Mouse (Mus musculus): ENCODE measurements at regions not wholly inside any gene's neighbourhood (a gene's known extent, or its start where the extent isn't known, plus 50 kb on each side); places are given as distances from the start of the nearest gene placed in this dataset.

- no peak for DNase-seq (ENCODE audit: extremely low spot score in 1 of 2, low spot score in 2 of 2)
- intact Hi-C loops (cut with DNase I) = no loop called here
These were observed 170.0 kb upstream of the Flrt2 start for GRCm38 (mm10) chr12:95522052-95522451.

- intact Hi-C loops (cut with DNase I) = no loop called here
- no peak for DNase-seq (ENCODE audit: extremely low spot score in 1 of 2, low spot score in 2 of 2)
These were observed 158.0 kb upstream of the Flrt2 start for GRCm38 (mm10) chr12:95533888-95534639.

DNA sequence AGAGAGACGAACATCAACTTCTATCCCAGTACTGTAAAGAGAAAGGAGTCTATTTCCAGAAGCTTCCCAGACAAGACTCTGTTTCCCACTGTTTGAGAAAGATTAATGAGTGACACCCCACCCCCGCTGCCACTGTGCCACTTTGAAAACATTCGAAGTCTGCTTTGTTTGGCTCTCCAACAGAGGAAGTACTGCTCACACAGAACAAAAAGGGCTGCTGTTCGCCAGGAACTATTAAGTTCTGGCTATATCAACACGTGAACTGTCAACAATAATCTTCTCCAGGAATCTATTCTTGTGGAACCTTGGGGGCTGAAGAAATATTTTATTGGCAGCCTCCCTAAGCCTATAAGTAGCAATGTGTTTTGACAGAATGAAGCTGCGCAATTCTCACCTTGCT, 144.7 kb upstream of the Flrt2 start:
- DNase-seq (ENCODE audit: extremely low spot score in 1 of 2, low spot score in 2 of 2) = peak in 1 of 2 experiments; percentile 28
- intact Hi-C loops (cut with DNase I) = no loop called here

GRCm38 (mm10) chr12:95553129-95553528, 138.9 kb upstream of the Flrt2 start:
- intact Hi-C loops (cut with DNase I) = no loop called here

GRCm38 (mm10) chr12:95558706-95559406, 133.2 kb upstream of the Flrt2 start:
- DNase-seq (ENCODE audit: extremely low spot score in 1 of 2, low spot score in 2 of 2) = no peak
- intact Hi-C loops (cut with DNase I) = no loop called here

More at GRCm38 (mm10) chr12:95553129-95553528, 138.9 kb upstream of the Flrt2 start:
- DNase-seq (ENCODE audit: extremely low spot score in 1 of 2, low spot score in 2 of 2) = no peak

- DNase-seq (ENCODE audit: extremely low spot score in 1 of 2, low spot score in 2 of 2) = no peak
- intact Hi-C loops (cut with DNase I) = no loop called here
These were observed 128.6 kb upstream of the Flrt2 start for GRCm38 (mm10) chr12:95563431-95563830.

DNA sequence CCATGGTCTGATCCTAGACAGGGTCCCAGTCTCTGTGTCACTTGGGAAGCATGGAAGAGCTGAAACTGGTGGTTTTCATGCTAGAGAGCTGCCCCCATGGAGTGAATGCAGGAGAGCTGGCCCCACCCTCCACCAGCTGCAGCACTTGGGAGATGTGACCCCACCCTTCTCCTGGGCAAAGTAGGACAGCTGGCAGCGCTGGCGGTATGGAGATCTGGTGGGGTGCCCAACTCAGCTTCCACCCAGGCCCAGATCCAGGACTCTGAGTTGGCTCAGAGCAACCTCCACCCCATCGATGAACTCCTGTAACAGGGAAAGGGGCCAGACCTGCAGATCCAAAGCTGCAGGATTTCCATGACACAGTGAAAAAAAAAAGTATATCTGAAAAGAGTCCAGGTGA, 115.3 kb upstream of the Flrt2 start:
- DNase-seq (ENCODE audit: extremely low spot score in 1 of 2, low spot score in 2 of 2) = no peak
- intact Hi-C loops (cut with DNase I) = no loop called here

DNA sequence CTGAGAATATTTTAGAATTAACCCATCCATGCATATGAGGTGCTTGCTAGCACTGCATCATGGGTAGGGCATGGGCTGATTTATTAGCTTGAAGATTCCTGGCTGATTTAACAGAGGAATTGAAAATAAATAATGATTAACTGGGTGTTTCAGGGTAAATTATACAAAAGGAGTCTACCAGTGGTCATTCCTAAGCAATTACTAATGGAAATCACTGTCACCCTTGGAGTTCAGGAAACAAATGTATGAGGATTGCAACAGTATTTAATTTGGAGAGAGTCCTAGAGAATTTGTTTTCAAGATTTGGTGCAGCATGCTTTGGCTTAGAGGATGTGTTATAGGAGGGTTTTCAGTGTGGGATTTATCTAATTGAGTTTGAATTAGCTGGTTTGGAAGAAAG, 103.0 kb upstream of the Flrt2 start:
- DNase-seq (ENCODE audit: extremely low spot score in 1 of 2, low spot score in 2 of 2) = no peak
- intact Hi-C loops (cut with DNase I) = no loop called here

DNA sequence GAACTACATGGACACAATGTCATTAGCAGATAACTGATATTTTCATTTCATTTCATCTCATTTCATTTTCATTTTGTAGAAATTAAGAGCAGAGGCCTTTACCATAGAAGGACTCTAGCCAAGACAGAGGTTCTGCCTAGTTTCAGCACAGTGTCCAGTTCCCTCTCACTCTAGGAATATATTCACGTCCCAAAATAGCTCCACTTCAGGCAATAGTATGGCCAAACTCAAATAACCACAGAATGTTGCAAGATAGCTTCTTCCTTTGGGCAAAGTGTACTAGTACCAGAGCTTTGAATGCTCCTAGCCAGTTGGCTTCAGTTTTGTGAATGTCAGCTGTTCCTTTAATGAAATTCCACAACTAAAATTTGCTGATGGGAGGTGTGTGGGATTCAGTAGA, 72.7 kb upstream of the Flrt2 start:
- intact Hi-C loops (cut with DNase I) = no loop called here

GRCm38 (mm10) chr12:95631029-95631428, 61.0 kb upstream of the Flrt2 start:
- peak in 1 of 2 experiments; percentile 28 for DNase-seq (ENCODE audit: extremely low spot score in 1 of 2, low spot score in 2 of 2)
- intact Hi-C loops (cut with DNase I) = no loop called here

More for the DNA sequence above, 72.7 kb upstream of the Flrt2 start:
- no peak for DNase-seq (ENCODE audit: extremely low spot score in 1 of 2, low spot score in 2 of 2)

DNA sequence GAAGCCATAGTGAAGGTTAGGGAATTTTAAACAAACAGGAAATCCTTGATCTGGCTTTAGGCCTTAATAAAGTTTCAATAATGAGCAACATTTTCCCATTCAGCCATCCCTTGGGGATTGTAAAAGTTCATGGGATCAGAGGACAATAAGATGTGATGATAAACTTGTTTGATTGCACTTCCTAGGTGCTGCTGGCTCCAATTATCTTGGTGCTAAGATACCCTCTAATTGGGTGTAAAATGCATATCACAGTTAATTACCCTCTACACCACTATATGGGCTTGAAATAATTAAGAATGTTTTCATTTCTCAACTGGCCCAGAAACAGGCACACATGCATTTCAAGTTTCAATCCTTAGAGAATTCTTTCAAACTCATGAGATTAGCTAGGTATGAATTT, 55.4 kb upstream of the Flrt2 start:
- intact Hi-C loops (cut with DNase I) = no loop called here
- no peak for DNase-seq (ENCODE audit: extremely low spot score in 1 of 2, low spot score in 2 of 2)

DNA sequence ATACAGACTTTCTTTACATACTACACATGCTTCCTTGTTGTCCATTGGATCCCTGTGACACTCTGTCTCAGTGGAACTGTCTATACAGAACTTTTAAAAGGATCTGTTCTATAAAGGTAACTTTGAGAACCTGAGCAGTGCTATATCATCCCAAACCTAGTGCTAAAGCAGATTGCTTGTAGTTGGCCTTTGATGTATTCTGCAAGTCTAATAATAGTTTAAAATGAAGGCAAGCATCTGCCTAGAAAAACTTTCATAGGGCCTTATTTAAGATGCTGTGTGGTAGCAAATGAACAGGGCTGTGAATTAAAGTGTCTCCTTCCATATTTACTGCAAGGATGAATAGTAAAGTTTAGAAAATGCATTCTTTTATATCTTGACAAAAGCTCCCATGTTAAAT, 52.1 kb upstream of the Flrt2 start:
- intact Hi-C loops (cut with DNase I) = no loop called here
- DNase-seq (ENCODE audit: extremely low spot score in 1 of 2, low spot score in 2 of 2) = no peak

DNA sequence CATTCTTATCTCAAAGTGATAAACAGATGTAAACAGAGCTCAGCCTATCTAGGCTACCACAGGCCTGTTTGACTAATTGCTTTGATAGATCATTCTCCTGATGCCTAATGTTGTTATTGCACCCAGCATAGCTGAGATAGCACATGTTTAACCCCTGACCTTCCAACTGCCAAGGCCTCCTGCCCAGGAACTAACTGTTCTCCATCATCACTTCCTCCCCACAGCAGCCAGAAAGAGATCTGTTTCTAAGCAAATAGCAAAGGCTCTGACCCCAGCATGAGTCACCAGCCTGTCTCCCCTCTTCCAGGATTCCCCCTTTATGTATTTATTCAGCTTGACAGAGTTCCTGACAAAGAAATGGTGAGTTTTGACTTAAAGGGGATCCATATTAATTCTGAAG, 50.4 kb upstream of the Flrt2 start:
- DNase-seq (ENCODE audit: extremely low spot score in 1 of 2, low spot score in 2 of 2) = no peak
- intact Hi-C loops (cut with DNase I) = no loop called here

Data from left cerebral cortex, postnatal 10 days (tissue).